Mouse (Mus musculus) MEL (cell line): ENCODE measurements around the gene Gopc.

Source experiments
- E2F4 ChIP-seq: IDR thresholded peaks from 2 replicates; pipeline ENCODE4 v1.6.1; 2011; ENCODE audit warnings: low read depth, low read length, improper control_type of control experiment, borderline replicate concordance
- NRF1 ChIP-seq: IDR thresholded peaks from 2 replicates; pipeline ENCODE4 v1.6.1; 2014; ENCODE audit warnings: low read depth, mild to moderate bottlenecking, inconsistent platforms, low read length, improper control_type of control experiment, moderate library complexity; ENCODE audit not compliant: poor library complexity, insufficient read depth, severe bottlenecking
- POLR2AphosphoS5 ChIP-seq: IDR thresholded peaks from 2 replicates; pipeline ENCODE4 v1.6.1; 2012; ENCODE audit warnings: low read depth, borderline replicate concordance, mild to moderate bottlenecking, inconsistent platforms, low read length, moderate library complexity, mixed read lengths

DNA sequence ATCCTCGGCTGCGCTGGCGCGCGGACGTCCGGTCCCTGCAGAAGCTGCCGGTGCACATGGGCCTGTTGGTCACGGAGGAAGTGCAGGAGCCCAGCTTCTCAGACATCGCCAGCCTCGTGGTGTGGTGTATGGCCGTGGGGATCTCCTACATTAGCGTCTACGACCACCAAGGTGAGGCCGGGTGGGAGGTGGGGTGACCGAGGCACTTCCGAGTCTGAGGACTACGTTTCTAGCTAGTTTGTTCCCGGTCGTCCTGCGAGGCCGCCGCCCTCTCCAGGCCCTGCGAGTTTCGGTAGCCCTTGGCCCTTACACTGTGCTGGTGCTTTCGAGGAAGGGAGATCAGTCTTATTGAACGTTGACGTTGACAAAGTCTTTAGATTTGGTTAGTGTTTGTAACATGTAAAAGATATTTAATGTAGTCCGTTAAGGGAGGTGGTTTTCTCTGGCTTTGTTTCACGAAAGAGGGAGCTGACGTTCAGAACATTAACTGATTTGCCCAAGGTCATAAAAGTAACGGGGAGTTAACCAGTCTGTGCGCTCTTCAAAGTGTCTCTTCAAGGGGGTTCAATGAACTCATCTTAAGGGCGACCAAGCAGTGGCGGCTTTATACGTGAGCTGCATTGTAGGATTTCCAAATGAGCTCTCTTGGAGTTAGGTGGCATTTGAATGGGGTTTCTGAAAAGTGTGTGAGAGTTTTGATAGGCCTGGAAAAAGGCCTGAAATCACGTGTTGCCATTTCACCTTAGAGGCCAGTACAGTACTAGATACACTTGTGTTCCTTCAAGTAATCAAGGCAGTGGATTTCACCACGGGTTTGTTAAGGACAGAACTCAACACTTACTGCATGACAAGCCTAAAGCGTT, 36.3 kb upstream of the Gopc start:
- TF ChIP-seq POLR2AphosphoS5 (no peak), NRF1 (no peak), E2F4 (no peak)
